Mouse (Mus musculus) neutrophil, adult 5-6 weeks (primary cell): Measurements from ENCODE around the gene Coa3. TPM values are rescaled to one million over a fixed set of nuclear protein-coding genes. Genes with fewer than 3 reads are reported as not detected.

ENCODE experiments used
- ATAC-seq: fragments of 151-379, 151-347 bp; 2 replicates; pipeline ENCODE4 v1.8.0; 2017; ENCODE audit warnings: mild to moderate bottlenecking, moderate TSS enrichment; ENCODE audit not compliant: insufficient number of reproducible peaks, poor library complexity, low FRiP score, severe bottlenecking; ENCODE audit errors: extremely low read depth
- total RNA-seq: library from RNA; stranded (forward); fragments of 200-1000 nt; gene quantifications from 2 replicates; pipeline ENCODE4 v1.2.3, GENCODE M21; 2017

Gene Coa3
- total RNA-seq, 1 experiment from 2014 or later, result 14.9 TPM

DNA sequence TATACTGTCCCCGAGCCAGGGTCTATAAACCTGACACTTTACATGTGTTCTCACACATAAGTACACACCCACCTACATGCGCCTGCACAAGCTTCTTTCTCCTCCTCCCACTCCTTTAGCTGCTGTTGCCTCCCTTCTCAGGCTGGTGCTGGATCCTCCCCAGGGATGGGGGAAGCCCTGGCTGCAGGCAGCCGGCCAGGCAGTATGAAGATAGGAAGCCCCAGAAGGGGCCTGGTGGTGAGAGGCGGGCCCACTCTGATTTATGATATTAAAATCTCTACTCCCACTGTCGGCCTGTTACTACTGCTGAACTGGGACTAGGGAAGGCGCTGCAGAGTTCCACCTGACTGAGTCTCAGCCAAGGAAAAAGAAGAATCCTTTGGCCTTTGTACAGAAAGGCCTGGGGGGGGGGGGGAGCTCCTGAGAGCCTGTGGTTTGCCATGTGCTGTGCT lies 19.6 kb downstream of the Coa3 start:
- ATAC-seq, result no peak

DNA sequence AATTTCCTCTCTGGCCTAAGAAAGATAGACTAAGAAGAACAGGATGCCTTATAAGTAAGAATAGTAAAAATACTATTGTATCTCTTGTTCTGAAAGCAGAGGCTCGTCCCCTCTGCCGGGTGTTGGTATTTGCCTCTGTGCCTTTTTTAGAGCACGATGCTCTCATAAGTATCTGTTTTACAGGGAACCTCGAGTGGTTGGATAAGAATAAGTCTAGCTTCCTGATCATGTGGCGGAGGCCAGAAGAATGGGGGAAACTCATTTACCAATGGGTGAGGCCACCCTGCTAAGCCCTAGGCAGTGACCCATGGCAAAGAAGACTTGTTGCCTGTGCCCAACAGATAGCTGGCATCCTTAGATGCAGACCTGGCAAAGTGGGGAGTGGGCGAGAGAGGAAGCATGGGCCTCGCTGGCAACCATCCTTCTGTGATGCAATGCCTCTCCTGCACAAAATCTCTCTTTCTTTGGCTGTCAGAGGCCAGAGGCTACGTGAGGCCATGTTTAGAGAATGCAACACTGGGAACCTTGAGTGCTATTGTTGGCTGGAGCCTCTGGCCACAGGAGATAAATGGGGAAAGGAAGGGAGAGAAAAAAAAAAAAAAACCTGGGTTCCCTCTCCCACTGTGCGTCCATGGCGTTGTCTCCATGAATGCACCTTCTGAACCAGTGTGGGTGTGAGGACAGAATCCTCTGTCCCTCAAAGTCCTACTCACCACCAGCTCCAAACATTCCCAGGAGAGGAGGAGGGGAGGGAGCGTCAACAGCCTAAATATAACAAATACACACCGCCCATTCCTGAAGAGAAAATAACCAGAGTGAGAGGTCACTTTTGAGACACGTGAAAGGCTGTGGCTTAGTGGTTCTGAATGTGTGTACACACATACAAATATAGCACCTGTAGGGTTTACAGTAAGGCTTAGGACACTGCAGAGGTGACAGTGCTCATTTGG lies 22.8 kb downstream of the Coa3 start:
- ATAC-seq, result no peak

DNA sequence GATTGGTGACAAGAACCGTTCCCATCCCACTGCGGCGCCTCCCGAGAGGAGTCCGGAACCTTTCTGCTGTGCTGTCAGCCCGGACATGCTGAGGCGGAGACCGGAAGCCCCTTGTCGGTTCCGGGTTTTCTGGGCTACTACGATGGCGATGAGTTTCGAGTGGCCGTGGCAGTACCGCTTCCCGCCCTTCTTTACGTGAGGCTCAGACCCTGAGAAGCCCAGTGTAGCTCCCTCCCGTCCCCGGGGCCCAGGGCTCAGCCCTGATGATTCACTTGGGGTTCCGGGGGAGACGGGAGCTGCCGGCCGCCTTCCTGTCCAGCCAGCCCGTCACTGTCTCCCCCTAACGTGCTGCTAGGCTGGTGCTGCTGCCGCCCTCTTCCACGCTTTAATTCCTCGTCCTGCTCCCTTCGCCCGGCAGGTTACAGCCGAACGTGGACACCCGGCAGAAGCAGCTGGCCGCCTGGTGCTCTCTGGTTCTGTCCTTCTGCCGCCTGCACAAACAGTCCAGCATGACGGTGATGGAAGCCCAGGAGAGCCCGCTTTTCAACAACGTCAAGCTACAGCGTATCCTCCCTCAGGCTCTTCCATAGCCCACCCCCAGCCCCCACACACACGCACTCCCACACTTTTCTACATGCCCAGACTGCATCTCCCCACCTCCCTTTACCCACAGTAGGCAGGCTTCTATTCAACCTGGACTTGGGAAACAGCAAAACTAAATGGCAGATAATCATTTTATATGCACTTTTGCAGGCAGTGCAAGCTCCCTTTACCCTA lies 25.1 kb downstream of the Coa3 start, which contains the start of gene Vps25:
Vps25 (plus strand) TSS at position 95 of the 777 bp plus-strand sequence.
- ATAC-seq, result peak; percentile 94

DNA sequence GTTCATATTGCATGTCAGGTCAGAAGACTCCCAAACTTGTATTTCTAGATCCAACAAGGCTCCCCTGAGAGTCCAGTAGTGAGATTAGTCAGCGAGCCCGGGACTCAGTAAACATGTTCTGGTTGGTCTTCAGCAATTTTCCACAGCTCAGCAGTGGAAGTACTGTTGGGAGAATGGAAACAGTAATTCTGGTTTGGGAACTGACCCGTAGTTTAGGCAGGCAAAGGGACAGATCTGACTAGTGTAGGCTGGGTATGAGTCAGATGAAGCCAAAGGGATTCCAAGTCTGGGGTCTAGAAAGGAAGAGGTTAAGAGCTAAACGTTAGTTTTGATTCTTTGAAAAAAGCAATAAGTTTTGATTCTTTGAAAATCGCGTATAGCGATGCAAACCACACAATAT lies 26.0 kb downstream of the Coa3 start:
- ATAC-seq, result no peak

- ATAC-seq, result no peak
These were observed 27.9 kb downstream of the Coa3 start for GRCm38 (mm10) chr11:101251031-101251430.

- no peak for ATAC-seq
These were observed 30.5 kb downstream of the Coa3 start for GRCm38 (mm10) chr11:101248258-101248994.

DNA sequence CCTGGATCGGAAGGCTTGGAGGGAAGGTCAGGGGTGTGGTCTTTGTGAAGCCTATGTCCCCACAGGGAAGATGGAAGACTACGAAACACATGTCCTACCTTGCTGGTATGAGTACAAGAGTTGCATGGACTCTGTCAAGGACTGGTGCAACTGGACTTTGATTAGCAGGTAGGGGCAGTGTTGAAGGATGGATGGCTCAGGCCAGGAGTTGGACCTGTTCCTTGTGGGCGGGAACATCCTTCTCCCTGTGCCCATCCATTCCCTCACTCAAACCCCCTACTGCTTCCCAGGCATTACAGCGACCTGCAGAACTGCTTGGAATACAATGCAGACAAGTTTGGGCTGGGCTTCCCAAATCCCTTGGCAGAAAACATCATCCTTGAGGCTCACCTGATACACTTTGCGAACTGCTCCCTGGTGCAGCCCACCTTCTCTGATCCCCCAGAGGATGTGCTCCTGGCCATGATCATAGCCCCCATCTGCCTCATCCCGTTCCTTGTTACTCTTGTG lies 31.3 kb downstream of the Coa3 start:
- no peak for ATAC-seq

DNA sequence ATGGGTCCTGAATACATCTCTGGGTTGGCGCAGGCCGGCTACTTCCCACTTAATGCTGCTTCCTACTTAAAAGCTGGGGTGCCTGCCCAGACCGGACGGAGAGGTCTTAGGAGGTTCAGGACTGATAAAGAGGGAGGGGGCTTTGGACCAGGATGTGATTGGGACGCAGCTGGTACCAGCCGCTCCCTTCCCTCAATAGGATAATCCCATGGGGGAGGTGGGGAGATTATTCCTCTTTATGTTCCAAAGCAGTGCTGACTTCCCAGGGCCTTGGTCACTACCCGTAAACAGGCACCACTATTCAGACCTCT lies 32.3 kb downstream of the Coa3 start:
- ATAC-seq, result no peak

- no peak for ATAC-seq
These were observed 32.8 kb downstream of the Coa3 start, which contains the start of gene Ramp2 for GRCm38 (mm10) chr11:101245855-101246701. Gene Ramp2 (plus strand): TSS chr11:101246028.

- no peak for ATAC-seq
These were observed 33.8 kb downstream of the Coa3 start for GRCm38 (mm10) chr11:101245071-101245470.

DNA sequence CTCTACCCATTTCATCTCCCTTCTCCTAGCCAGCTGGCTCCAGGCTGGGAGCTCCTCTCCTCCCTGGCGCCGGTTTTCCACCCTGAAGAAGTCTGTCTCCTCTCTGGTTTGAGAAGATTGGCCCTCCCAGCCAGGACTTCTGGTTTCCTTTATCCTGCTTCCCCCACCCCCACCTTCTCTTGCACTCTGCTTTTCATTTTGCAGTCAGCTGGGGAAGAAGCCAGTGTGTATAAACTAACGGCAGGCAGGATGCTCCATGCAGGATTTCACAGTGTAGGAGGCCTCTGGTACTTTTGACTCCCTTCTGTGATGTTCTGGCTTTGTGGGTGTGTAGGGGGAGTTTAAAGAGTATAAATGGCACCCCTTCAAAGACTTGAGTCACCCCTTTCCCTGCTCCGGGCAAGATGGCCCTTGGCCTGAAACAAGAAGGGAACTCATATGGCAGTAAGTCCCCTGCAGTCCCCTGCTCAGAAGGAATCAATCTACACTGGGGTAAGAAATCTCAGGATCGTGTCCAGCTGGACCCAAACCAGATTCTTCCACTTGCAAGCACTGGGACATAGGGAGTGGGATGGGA lies 40.8 kb downstream of the Coa3 start:
- no peak for ATAC-seq

- no peak for ATAC-seq
These were observed 42.1 kb downstream of the Coa3 start for GRCm38 (mm10) chr11:101236782-101237181.

GRCm38 (mm10) chr11:101235429-101235828 lies 43.5 kb downstream of the Coa3 start:
- ATAC-seq, result no peak

DNA sequence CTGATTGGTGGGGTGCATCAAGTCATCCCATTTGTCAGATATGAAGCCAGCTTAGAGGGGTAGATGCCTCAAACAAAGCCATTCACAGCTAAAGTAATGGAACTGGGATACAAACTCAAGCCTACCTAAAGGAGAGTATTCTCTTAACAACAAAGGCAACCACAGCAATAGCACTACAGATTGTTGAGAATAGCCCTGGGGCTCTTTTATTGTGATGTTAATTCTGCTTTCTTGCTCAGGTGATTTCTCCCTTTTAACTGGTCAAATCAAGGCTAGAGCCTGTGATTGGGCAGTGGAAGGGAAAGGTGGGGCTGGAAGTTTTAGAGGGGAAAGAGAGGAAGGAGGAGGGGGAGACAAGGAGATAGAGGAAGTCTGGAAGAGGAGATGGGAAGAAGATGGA lies 44.8 kb downstream of the Coa3 start:
- no peak for ATAC-seq

GRCm38 (mm10) chr11:101233240-101233639 lies 45.7 kb downstream of the Coa3 start:
- no peak for ATAC-seq

GRCm38 (mm10) chr11:101232010-101232839 lies 46.7 kb downstream of the Coa3 start:
- ATAC-seq, result no peak
